Mouse (Mus musculus) stomach, postnatal 0 days (tissue): ENCODE measurements at regions not wholly inside any gene's neighbourhood (a gene's known extent, or its start where the extent isn't known, plus 50 kb on each side); places are given as distances from the start of the nearest gene placed in this dataset.

ENCODE experiments used
- CTCF ChIP-seq: IDR thresholded peaks from 2 replicates; pipeline ENCODE4 v1.5.1; 2016; ENCODE audit warnings: antibody characterized with exemption, low read depth, mild to moderate bottlenecking, moderate library complexity
- EP300 ChIP-seq: optimal IDR thresholded peaks from 2 replicates; pipeline ENCODE3; 2016; ENCODE audit warnings: antibody characterized with exemption

DNA sequence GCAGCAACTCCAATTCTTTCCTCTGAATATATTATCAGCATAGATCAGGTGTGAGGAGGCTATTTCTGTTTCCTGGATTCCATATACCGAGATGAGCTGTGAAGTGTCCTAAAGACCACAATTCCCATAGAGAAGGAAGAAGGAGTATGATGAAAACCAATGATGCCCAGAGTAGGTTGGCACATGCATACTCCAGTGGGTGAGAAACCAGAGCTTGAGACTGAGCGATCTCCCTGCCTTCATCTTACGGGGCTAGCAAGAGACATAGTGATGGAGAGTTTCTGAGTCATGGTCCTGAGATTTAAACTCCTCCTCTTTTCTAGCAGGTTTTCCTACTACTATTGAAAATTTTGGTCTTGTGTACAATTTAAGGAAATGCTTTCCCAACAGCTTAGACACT is 103.1 kb upstream of the Atp5g3 start:
- TF ChIP-seq CTCF: no peak
- TF ChIP-seq EP300: no peak
